Mouse (Mus musculus) megakaryocyte, embryonic 14.5 days (primary cell): ENCODE data around the gene Slc2a2. TPM values are rescaled to one million over a fixed set of nuclear protein-coding genes. Genes with fewer than 3 reads are reported as not detected.

ENCODE experiments used
- H3K27me3 ChIP-seq: replicated peaks from 2 replicates; pipeline ENCODE3; 2012; ENCODE audit warnings: inconsistent platforms
- H3K36me3 ChIP-seq: replicated peaks from 2 replicates; pipeline ENCODE3; 2012; ENCODE audit warnings: low read length, inconsistent platforms, mixed read lengths
- H3K4me1 ChIP-seq: 2 replicates; pipeline ENCODE4 v1.6.1; 2012; ENCODE audit warnings: inconsistent platforms
- H3K4me3 ChIP-seq: replicated peaks from 2 replicates; pipeline ENCODE3; 2012; ENCODE audit warnings: moderate library complexity, mild to moderate bottlenecking, inconsistent platforms
- H3K9me3 ChIP-seq: 2 replicates; pipeline ENCODE4 v1.6.1; 2012; ENCODE audit warnings: inconsistent platforms
- FLI1 ChIP-seq: IDR thresholded peaks from 2 replicates; pipeline ENCODE4 v1.6.1; 2012; ENCODE audit warnings: low read length, inconsistent platforms, mixed read lengths
- GATA1 ChIP-seq: IDR thresholded peaks from 3 replicates; pipeline ENCODE4 v1.6.1; 2012; ENCODE audit warnings: mixed read lengths, low read length, inconsistent platforms, borderline replicate concordance
- polyA plus RNA-seq: library from polyadenylated mRNA; stranded (reverse); fragments of >175 nt; gene quantifications from 2 replicates; pipeline ENCODE4 v1.2.3, GENCODE M21; 2012; ENCODE audit warnings: low replicate concordance; ENCODE audit not compliant: insufficient read depth

Slc2a2 gene
- polyA plus RNA-seq, 1 experiment, result not detected

DNA sequence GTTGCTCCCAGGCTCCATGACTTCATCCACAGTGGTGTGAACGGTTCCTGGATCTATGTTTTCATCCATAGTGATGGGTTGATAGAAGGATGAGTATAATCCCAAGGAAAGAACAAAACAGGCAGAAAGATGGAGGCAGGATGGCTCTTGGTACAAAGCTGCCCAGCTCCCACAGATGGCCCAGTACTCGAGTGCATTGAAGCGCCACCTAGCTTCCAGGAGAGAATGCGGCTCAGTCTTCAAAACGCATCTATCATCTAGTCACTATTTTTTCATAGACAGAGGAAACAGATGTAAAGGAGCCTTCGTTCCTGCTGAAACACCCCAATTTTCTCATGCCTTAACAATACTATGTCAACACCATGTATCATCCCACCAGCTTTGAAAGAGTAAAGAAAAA is 25.8 kb downstream of the Slc2a2 start:
- Histone ChIP-seq H3K27me3 (peaks cover 2% of the 10 kb centered on the region), H3K4me1 (no peaks in the 10 kb centered on the region), H3K9me3 (no peaks in the 10 kb centered on the region), H3K36me3 (no peaks in the 10 kb centered on the region), H3K4me3 (no peak overlapping the region)
- TF ChIP-seq FLI1 (no peak), GATA1 (no peak)

DNA sequence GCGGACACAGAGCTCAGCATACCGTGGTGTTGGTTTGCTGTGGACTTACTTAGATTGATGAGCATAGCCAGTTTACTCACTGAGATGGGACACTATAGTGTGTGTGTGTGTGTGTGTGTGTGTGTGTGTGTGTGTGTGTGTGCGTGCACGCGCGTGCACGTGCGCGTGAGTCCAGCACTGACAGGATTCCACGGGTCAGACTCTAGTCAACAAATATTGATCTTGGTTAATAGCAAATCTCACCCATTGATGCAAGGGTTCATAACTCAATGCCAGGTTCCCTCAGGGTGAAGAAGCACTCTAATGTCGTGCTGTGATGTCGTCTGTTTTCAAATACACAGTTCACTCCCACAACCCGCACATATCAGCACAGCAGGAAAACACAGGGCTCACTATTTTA is 27.5 kb downstream of the Slc2a2 start:
- Histone ChIP-seq H3K4me1 (no peaks in the 10 kb centered on the region), H3K9me3 (no peaks in the 10 kb centered on the region), H3K36me3 (no peaks in the 10 kb centered on the region), H3K4me3 (no peak overlapping the region), H3K27me3 (peaks cover 2% of the 10 kb centered on the region)
- TF ChIP-seq GATA1, result no peak
- no peak for TF ChIP-seq FLI1

DNA sequence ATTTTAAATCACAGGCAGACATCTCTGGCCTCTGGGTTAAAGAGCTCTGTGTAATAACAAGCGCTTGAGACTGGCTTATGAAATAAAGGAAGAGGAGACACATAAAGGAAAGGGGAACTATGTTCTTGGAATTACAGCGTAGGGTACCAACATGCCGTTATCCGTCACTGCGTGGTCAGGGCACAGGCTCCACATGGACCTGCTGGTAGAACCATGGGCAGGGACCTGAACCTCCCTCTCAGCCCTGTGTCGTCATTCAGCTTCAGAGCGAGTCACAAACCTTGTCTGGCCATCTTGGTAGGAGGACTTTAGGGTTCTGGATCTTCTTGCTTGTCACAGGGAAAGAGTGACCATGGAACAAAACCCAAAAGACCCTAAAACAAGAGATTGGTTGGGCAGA is 28.7 kb downstream of the Slc2a2 start:
- Histone ChIP-seq H3K27me3 (peaks cover 2% of the 10 kb centered on the region), H3K36me3 (no peaks in the 10 kb centered on the region), H3K4me1 (no peaks in the 10 kb centered on the region), H3K4me3 (no peak overlapping the region), H3K9me3 (no peaks in the 10 kb centered on the region)
- TF ChIP-seq GATA1, result no peak

- H3K36me3 ChIP-seq, result no peaks in the 10 kb centered on the region
- TF ChIP-seq GATA1, result no peak
- no peak for TF ChIP-seq FLI1
These were observed 37.0 kb downstream of the Slc2a2 start for GRCm38 (mm10) chr3:28734712-28735111.

GRCm38 (mm10) chr3:28736981-28737380 is 39.3 kb downstream of the Slc2a2 start:
- H3K27me3 ChIP-seq, result peaks cover 2% of the 10 kb centered on the region
- H3K36me3 ChIP-seq, result no peaks in the 10 kb centered on the region
- TF ChIP-seq FLI1, result no peak
- no peak for TF ChIP-seq GATA1
- peaks cover 10% of the 10 kb centered on the region for H3K9me3 ChIP-seq
- peaks cover 7% of the 10 kb centered on the region for H3K4me1 ChIP-seq
- no peak overlapping the region for H3K4me3 ChIP-seq

More at GRCm38 (mm10) chr3:28734712-28735111, 37.0 kb downstream of the Slc2a2 start:
- H3K27me3 ChIP-seq, result peaks cover 2% of the 10 kb centered on the region
- H3K4me1 ChIP-seq, result peaks cover 7% of the 10 kb centered on the region
- H3K9me3 ChIP-seq, result peaks cover 10% of the 10 kb centered on the region
- H3K4me3 ChIP-seq, result peak overlapping the region; percentile 65

- Histone ChIP-seq H3K9me3 (peaks cover 10% of the 10 kb centered on the region), H3K4me1 (no peaks in the 10 kb centered on the region), H3K36me3 (no peaks in the 10 kb centered on the region), H3K4me3 (no peak overlapping the region), H3K27me3 (peaks cover 13% of the 10 kb centered on the region)
- TF ChIP-seq GATA1 (no peak), FLI1 (no peak)
These were observed 42.6 kb downstream of the Slc2a2 start for GRCm38 (mm10) chr3:28740353-28740752.

DNA sequence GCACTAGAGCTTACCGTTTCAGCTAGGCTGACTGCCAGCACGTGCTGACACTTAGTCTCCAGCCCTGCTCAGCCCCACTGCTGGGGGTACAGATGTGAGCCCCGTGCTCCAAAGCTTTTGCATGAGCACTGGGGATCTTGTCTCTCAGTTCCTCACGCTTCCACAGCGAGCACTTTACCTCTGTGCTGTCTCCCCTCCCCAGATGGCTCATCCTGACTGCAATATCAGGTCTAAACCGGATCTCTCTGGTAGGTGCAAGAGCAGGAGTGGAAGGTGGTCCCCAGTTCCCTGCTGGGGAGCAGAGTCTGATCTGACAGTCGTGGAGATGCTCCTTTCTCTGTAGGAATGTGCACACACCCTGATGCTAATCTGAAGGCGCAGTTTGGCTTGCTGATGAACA is 45.5 kb downstream of the Slc2a2 start:
- TF ChIP-seq FLI1 (no peak), GATA1 (no peak)
- H3K9me3 ChIP-seq, result peaks cover 10% of the 10 kb centered on the region
- no peak overlapping the region for H3K4me3 ChIP-seq
- no peaks in the 10 kb centered on the region for H3K4me1 ChIP-seq
- peaks cover 15% of the 10 kb centered on the region for H3K27me3 ChIP-seq
- H3K36me3 ChIP-seq, result no peaks in the 10 kb centered on the region

GRCm38 (mm10) chr3:28745835-28746483 is 48.3 kb downstream of the Slc2a2 start:
- Histone ChIP-seq H3K36me3 (no peaks in the 10 kb centered on the region), H3K9me3 (no peaks in the 10 kb centered on the region), H3K4me1 (no peaks in the 10 kb centered on the region), H3K27me3 (peaks cover 13% of the 10 kb centered on the region), H3K4me3 (no peak overlapping the region)
- no peak for TF ChIP-seq FLI1
- no peak for TF ChIP-seq GATA1

- no peak for TF ChIP-seq FLI1
- no peak for TF ChIP-seq GATA1
- no peaks in the 10 kb centered on the region for H3K9me3 ChIP-seq
- H3K4me1 ChIP-seq, result no peaks in the 10 kb centered on the region
- H3K4me3 ChIP-seq, result no peak overlapping the region
- H3K27me3 ChIP-seq, result peaks cover 11% of the 10 kb centered on the region
- H3K36me3 ChIP-seq, result no peaks in the 10 kb centered on the region
These were observed 50.4 kb downstream of the Slc2a2 start for GRCm38 (mm10) chr3:28748151-28748550.

- H3K4me1 ChIP-seq, result peaks cover 4% of the 10 kb centered on the region; the same call in 1 of the 2 replicates
- H3K4me3 ChIP-seq, result no peak overlapping the region
- H3K27me3 ChIP-seq, result peaks cover 7% of the 10 kb centered on the region
- no peaks in the 10 kb centered on the region for H3K36me3 ChIP-seq
- TF ChIP-seq FLI1 (no peak), GATA1 (no peak)
- H3K9me3 ChIP-seq, result no peaks in the 10 kb centered on the region
These were observed 51.3 kb downstream of the Slc2a2 start for GRCm38 (mm10) chr3:28748956-28749355.
